Comparison of ENCODE assay signal across 9 mouse cellular contexts in the genomic region with DNA sequence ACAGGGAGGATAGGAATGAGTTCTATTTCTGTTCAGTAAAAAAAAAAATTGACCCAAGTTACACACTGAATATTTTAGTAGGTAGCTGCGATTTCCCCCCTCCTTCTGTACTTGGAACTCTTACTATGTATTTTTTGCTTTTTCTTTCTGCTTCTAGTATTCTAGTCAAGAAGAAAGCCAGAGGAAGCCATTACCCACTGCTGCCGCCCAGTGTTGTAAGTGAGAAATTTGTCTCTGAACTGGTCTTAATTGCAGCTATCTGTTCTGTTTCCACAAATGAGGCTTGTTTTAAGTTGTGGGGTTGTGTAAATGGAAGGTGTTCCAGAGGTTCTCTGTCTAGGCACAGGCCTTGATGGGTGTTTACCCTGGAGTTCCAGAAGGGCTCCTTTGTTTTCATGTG. TPM values are rescaled to one million over a fixed set of nuclear protein-coding genes. Genes with fewer than 3 reads are reported as not detected.
A peak's percentile ranks its signal among the peaks of the same experiment; 100 is the strongest.
DNase-seq lines count a peak whose midpoint lies in the region; ATAC-seq and TF ChIP-seq lines count a peak whose summit lies in the region.
"Had no signal": no experiment of that assay in that cellular context is flagged by ENCODE, and none has a peak within 500 bp of the region (broad histone marks: within the 10 kb centered on the region; RNA-seq: fewer than 3 reads in every experiment).

No protein-coding gene starts in this region.

- no peaks in the 10 kb centered on the region for H3K9me3 ChIP-seq in forebrain, postnatal 0 days (ENCODE audit: low read length)
- H3K9me3 ChIP-seq in forebrain, embryonic 12.5 days = no peaks in the 10 kb centered on the region
- H3K9me3 ChIP-seq: hindbrain, embryonic 15.5 days had no signal

- H3K4me3 ChIP-seq in forebrain, postnatal 0 days (ENCODE audit: low read depth, low read length) = no peak overlapping the region
- no peak overlapping the region for H3K4me3 ChIP-seq in forebrain, embryonic 12.5 days (replicated peaks)
- H3K4me3 ChIP-seq: hindbrain, embryonic 15.5 days had no signal

- no peaks in the 10 kb centered on the region for H3K4me1 ChIP-seq in forebrain, postnatal 0 days (ENCODE audit: insufficient read depth)
- H3K4me1 ChIP-seq in forebrain, embryonic 12.5 days = no peaks in the 10 kb centered on the region
- H3K4me1 ChIP-seq: hindbrain, embryonic 15.5 days had no signal

- H3K9ac ChIP-seq in forebrain, postnatal 0 days = no peak overlapping the region
- H3K9ac ChIP-seq in forebrain, embryonic 12.5 days = no peak overlapping the region
- H3K9ac ChIP-seq: hindbrain, embryonic 15.5 days had no signal

- WGBS in forebrain, postnatal 0 days = 9% methylated on average over 2 of the region's 2 CpGs
- 23% methylated on average over 2 of the region's 2 CpGs for WGBS in forebrain, embryonic 12.5 days

- H3K27me3 ChIP-seq in forebrain, postnatal 0 days (ENCODE audit: insufficient read depth, low read length) = no peaks in the 10 kb centered on the region
- no peaks in the 10 kb centered on the region for H3K27me3 ChIP-seq in forebrain, embryonic 12.5 days
- no peaks in the 10 kb centered on the region; the same call in 1 of the 2 replicates for H3K27me3 ChIP-seq in splenic B cell, adult 2 months (ENCODE audit: control insufficient read depth, insufficient read depth, low read length, poor library complexity, severe bottlenecking)
- H3K27me3 ChIP-seq: hindbrain, embryonic 15.5 days had no signal

- no peaks in the 10 kb centered on the region for H3K36me3 ChIP-seq in forebrain, postnatal 0 days (ENCODE audit: insufficient read depth)
- H3K36me3 ChIP-seq in forebrain, embryonic 12.5 days (replicated peaks) = no peaks in the 10 kb centered on the region
- H3K36me3 ChIP-seq in splenic B cell, adult 2 months (ENCODE audit: control insufficient read depth, insufficient read depth, low read length, poor library complexity, severe bottlenecking) = no peaks in the 10 kb centered on the region
- H3K36me3 ChIP-seq: hindbrain, embryonic 15.5 days had no signal

- no peak overlapping the region for H3K4me2 ChIP-seq in forebrain, postnatal 0 days (ENCODE audit: low read depth)
- no peak overlapping the region for H3K4me2 ChIP-seq in forebrain, embryonic 12.5 days
- H3K4me2 ChIP-seq: hindbrain, embryonic 15.5 days had no signal

- ATAC-seq in forebrain, postnatal 0 days = peak; percentile 47; the same call in 1 of the 2 replicates
- ATAC-seq in forebrain, embryonic 12.5 days (ENCODE audit: low FRiP score) = no peak

- DNase-seq in forebrain, postnatal 0 days = peak; percentile 84
- DNase-seq in A20 (ENCODE audit: low read depth, low spot score) = peak; percentile 37
- DNase-seq in c-Kit-positive CD71-negative TER-119-negative erythroid progenitor cells, embryonic 14.5 days (ENCODE audit: low read depth) = peak; percentile 31
- DNase-seq in frontal cortex, adult 2 months (ENCODE audit: extremely low spot score in 1 of 2, low spot score in 1 of 2) = peak; percentile 14 to 79
- peak; percentile 25 to 70 for DNase-seq in layer of hippocampus, adult 18-20 months (ENCODE audit: low spot score in 2 of 2)
- DNase-seq in lung, postnatal 10 days = peak; percentile 67
- peak; percentile 50 for DNase-seq in splenic B cell, adult 2 months (ENCODE audit: low read depth, low spot score)

- H3K27ac ChIP-seq in forebrain, postnatal 0 days (ENCODE audit: low read depth, low read length) = no peak overlapping the region
- H3K27ac ChIP-seq in forebrain, embryonic 12.5 days = no peak overlapping the region
- H3K27ac ChIP-seq: hindbrain, embryonic 15.5 days had no signal

- peak; percentile 83 for TF ChIP-seq CTCF in forebrain, postnatal 0 days (IDR thresholded peaks at IDR 0.05; ENCODE audit: low read depth)

RNA-seq across cellular contexts. Expression of a gene that starts 56.2 kb away (rescaled TPM):
- 52.9 and 54.7 TPM in 2 replicates for total RNA-seq in forebrain, postnatal 0 days (2014; rRNA removed)
- 3.3 and 6.2 TPM in 2 replicates for polyA plus RNA-seq in forebrain, postnatal 0 days (2015; fragmentation: Nextera tagmentation; extraction: Ambion mirVana)
- polyA plus RNA-seq in forebrain, embryonic 12.5 days (2016; fragmentation: Nextera tagmentation; extraction: Ambion mirVana) = 25.3 and 25.5 TPM in 2 replicates
- polyA plus RNA-seq in frontal cortex, adult 2 months (2012; rRNA removed) = 45.8 and 54.2 TPM in 2 replicates
- 10 to 100 TPM; 33.9 to 34.9 TPM for total RNA-seq in layer of hippocampus, adult 18-20 months (2021)

Comparison
In these comparisons a context has a peak if more than half of its experiments do, and no peak if none do; other contexts are left out.
1. DNase-seq: peak in every context shown above with its lines; median percentile 84 in forebrain, postnatal 0 days; 67 in lung, postnatal 10 days; 50 in splenic B cell, adult 2 months; 48 in layer of hippocampus, adult 18-20 months; 46 in frontal cortex, adult 2 months; 37 in A20; 31 in c-Kit-positive CD71-negative TER-119-negative erythroid progenitor cells, embryonic 14.5 days.